Mouse (Mus musculus): ENCODE measurements around the gene Hexa.
A peak's percentile ranks its signal among the peaks of the same experiment; 100 is the strongest.

The Hexa gene

DNA sequence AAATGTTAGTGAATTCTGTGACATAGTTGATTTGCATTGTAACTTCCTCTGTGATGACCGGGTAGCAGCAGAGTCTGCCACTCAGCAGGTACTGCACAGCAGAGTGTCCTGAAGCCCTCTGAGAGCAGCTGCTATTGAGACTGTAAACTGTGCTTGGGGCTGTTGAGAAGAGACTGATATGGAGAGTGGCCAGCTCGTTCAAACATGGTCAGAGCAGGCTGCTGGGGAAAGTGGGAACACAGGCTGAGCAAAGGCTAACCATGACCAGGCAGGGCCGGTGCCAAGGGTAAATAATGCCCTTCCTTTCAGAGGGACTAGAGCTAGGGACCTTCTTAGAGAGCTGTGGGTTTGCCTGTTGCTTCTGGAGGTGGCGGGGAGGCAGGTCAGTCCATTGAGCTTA, 14.4 kb downstream of the Hexa start:
- no peak for DNase-seq (ENCODE audit: low spot score in 2 of 2)

DNA sequence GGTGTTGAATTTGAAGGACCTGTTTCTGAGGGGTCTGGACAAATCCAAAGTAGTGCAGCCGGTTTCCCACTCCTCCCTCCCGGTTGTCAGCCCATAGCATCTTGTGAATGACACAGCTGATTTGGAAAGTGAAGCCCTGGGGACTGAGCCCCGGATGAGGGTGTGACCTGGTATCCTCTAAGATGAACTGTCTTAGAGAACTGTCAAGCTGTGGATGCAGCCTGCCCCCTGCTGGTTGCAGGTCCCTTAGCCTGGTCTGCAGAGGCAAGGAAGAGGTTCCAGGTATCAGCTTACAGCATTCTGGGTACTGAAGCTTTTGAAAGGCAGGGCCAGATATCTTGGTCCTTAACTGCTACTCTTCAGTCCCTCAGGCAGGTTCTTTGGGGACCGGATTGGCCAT, 26.3 kb downstream of the Hexa start:
- DNase-seq (ENCODE audit: low spot score in 2 of 2), result peak; percentile 41 to 65

DNA sequence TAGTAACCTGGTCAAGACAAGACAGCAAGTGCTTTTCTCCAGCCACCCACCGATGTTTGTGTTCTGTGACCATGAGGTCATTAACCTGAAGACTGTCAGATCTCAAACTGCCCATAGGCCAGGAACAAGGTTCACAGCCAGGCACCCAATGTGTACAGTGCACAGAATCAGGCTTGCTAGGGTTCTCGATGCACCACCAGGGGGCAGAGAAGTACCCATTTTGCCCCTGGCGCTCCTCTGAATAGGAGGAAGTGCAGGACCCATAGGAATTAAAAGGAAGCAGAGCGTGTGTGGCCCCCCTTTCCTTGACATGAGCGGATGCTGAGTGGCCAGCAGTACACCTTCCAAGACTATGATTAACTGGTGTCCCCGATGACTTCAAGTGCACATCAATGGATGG, 27.8 kb downstream of the Hexa start:
- no peak for DNase-seq (ENCODE audit: low spot score in 2 of 2)

DNA sequence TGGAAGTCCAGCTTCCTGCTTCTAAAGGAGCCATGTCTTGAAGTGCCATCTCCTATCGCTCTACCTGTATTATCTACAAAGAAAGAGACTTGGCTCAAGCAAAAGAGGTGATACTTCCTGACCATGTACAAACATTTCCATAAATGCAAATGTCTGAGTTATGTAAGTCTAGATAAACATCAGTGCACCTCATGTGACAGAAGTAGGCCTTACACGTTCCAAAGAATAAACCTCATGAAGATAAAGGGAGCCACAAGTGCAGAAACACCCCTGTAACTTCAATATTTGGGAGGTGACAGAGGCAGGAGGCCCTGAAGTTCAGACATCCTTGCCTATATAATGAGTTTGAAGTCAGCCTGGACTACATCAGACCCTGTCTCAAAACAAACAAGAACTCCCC, 32.5 kb downstream of the Hexa start:
- no peak for DNase-seq (ENCODE audit: low spot score in 2 of 2)

DNA sequence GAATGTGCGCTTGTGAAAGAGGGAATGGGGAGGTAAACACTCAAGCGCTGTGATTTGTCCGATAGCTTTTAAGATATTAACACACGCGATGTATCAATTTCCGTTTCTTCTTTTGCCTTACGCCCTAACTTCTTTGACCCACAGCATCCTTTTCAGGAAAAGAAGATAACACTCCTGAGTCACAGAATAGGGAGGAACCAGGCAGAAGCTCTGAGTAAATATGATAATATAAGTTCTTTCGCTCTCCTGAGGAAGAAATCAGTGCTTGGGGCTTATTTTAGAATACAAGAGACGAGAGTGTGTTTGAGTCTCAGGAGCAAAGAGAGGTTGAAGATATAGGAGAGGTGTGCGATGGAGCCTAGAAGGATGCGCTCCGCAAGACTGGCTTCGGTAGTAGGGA, 38.1 kb downstream of the Hexa start:
- DNase-seq (ENCODE audit: low spot score in 2 of 2), result no peak

DNA sequence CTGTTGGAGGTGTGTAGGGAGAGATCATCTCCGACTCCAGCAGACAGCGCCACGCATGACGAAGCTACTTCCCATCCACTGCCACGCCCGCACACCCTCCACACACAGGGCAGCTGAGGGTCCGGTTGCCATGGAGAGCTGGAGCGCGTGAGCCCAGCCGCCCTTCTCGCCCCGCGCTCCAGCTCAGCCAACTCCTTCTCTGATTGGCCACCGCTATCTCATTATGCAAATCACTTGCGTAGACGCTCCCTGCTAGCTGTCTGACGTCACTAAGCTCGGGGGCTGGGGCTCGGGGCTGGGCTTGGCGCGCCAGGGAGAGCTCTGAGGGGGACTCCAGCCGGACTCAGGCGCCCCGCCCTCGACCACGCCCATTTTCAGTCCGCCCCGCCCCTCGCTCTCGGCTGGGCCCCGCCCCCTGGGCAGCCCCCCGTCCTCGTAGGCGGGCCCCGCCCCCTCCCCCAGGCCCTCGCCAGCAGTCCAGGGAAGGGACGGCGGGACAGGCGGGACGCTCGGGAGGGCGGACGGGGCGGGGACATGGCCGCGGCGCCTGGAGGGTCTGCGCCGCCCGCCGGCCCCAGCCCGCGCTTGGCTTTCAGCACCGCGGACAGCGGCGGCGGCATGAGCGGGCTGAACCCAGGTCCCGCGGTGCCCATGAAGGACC, 38.6 kb downstream of the Hexa start, which contains the start of gene Celf6:
Celf6 (plus strand) TSS at position 74 of the 661 bp plus-strand sequence.
- peak; percentile 89 to 90 for DNase-seq (ENCODE audit: low spot score in 2 of 2)

DNA sequence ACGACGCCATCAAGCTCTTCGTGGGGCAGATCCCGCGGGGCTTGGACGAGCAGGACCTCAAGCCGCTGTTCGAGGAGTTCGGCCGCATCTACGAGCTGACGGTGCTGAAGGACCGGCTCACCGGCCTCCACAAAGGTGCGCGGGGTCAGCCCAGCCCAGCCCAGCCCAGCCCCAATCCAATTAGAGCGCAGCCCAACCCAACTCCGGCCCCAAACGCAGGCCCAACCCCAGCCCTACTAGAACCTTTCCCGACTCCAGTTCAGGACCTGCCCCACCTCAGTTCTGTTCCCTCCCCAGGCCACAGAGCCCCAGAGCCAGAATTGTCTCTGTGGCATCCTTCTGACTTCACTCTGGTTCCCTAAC, 39.1 kb downstream of the Hexa start:
- DNase-seq (ENCODE audit: low spot score in 2 of 2), result no peak

DNA sequence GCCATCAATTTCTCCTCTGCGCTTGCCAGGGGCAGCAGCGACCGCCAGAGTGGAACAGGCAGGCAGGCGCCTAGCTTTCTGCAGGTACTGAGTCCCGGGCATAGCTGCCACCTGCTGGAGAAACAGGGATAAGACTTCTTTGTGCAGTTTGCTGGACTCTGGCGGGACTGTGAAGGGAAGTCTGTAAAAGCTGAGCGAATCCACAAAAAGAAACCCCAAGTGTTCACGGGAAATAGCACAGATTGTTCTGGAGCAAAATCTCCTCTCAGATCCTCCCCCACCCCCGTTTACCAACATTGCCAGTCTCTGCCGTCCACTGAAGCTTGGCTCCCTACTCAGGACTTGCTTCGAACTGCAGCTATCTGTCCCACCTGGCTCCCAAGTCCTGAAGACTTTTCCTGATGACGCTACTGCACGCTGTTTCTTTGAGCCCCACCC, 45.5 kb downstream of the Hexa start:
- DNase-seq (ENCODE audit: low spot score in 2 of 2), result peak; percentile 70 to 76

DNA sequence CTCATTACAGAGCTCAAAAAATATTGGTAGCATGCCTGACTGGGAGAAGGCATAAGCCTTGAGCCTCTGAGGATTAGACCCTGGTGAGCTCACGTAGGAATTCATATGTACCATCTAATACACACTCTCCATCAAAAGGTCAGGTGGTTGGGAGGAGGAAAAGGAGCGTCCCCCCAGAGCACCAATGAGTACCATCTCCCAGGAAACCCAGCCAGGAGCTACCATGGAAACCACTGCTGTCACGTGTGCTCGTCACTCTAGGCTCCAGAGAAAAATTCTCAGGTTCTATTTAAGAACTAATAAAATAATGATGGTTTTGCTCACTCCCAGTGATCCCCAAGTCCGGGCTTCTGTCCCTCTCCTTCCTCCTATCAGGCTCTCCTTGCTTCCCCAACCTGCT, 48.9 kb downstream of the Hexa start:
- DNase-seq (ENCODE audit: low spot score in 2 of 2), result no peak

DNA sequence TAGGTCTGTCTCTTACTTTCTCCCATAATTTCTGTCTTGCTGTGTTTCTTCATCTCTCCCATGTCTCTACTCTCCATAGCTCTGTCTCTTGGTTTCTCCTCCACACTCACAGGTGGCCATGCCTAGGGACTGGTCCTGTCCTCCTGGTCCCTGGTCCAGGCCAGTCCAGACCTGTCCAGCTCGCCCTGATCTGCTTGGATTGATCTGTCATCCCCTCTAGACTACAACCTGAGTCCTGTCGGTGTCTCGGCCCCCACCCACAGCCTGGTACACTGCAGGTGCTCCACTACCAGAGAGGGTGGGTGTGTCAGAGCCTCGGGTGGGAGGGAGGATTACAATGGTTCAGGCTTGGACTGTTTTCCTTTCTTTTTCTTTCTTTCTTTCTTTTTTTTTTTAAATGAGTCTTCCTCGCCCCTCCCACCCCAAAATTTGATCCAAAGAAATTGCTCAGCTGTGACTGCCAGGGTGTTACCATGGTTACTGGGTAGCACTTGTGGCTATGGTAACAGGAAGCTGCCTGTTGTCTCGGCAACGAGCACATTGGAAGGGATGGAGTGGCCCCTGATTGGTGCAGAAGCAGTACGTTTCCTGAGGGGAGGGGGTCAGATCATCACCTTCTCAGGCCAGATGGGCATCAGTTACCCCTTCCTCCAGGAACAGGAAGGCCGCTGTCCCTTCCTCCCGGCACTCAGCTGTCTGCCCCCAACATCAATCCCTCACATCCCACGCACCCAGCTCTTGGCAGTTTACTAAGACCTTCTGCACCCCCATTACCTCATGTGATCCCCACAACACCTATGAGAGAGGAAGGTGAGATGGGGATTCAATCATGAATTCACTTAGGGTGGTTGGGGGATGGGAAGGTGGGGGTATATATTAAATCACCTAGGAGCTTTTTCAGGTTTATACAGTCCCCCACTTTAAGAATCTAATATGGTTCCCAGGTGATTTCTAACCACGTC, 49.7 kb downstream of the Hexa start:
- peak; percentile 67 to 83 for DNase-seq (ENCODE audit: low spot score in 2 of 2)

DNA sequence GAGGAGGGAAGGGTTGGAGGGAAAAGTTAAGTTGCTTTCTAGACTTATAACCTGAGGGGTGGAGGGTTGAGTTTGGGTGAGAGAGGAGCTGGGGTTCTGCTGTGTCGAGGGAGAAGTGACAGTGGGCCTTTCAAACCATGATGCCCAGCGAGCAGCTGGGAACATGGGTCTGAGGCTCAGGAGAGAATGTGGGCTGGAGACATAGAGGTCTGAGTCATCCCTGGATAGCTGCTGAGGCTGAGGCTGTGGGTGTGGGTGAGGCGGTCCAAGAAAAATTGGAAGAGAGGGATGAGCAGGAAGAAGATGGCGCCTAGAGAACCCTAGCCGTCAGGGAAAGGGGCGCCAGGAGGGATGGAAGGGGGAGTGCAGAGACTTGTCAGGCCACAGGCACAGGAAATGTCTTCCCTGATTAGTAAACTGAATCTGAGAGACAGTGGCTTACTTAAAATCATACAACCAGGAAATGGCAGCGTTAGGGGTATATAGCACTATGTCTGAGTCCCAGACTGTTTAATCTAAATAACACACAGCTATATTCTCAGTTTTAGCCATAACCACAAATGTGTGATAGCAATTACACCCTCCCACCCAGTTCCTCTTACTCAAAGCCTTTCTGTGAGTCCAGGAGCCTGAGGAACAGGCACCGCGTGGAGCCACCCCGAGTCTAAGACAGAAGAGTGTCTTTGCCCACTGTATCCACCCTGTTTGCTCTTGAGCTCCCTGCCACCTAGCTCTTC, 50.5 kb downstream of the Hexa start:
- DNase-seq (ENCODE audit: low spot score in 2 of 2), result no peak

DNA sequence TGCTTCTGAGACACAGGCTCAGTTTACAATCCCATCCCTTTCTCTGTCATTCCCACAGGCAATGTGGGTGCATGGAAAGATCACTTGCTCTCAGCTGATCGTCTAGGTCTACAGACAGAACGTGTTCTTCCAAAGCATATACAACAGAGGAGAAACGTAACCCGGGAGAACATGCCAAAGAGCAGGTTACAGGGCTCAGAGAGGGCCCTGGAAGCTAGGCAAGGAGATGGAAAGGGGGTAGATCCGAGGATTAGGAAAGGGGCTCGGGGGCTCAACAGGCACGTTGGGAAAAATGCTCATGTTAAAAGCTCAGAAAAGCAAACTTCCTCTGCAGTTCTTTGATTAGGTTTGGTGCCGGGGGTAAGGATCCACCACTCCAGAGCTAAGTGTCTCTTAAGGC, 62.3 kb downstream of the Hexa start:
- DNase-seq (ENCODE audit: low spot score in 2 of 2), result no peak

DNA sequence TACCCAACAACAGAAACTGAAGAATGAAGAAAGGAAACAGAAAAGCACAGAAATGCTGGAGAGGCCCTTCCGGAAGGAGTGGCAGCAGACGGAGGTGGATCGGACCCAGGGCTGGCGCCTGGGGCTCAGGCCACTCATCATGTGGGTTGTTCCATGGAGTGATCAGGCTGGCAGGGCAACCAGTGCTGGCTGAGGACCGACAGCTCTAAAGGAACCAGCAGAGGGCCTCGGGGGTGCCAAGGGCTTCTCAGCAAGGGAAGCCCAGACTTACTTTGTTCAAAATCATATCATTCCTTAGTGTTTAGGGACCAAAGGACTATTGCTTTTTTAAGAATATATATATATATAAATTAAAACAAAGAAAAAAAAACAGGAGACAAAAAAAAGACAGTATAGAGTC, 66.6 kb downstream of the Hexa start:
- no peak for DNase-seq (ENCODE audit: low spot score in 2 of 2)

DNA sequence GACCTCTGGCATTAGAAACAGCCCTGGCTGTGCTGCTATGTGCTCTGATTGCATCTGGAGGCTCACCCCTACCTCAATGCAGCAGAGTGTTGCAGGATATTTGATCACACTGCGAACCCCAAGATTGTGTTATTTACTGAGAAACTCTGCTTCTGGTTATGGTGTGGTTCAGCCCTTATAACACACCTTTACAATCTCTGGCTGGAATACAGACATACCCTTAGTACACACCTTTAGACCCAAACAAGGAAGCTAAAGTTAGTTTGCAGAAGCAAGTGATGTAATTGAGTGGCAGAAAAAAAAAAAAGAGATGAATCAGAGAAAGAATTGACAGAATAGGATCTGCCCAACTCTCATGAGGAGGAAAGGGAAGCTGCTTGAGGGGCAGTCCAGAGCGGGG, 71.6 kb downstream of the Hexa start:
- DNase-seq (ENCODE audit: low spot score in 2 of 2), result no peak
